Mouse (Mus musculus) cerebellum, adult 11-12 months (tissue): ENCODE data around the gene Ftl1-ps1.

Source experiments
- DNase-seq: peaks from one replicate; pipeline ENCODE4 v3.0.0; 2022

Gene Ftl1-ps1

GRCm38 (mm10) chr13:74399298-74399839 is at the start of gene Ftl1-ps1:
TSS of gene Ftl1-ps1 (plus strand) at chr13:74399694.
- DNase-seq, result no peak

- DNase-seq, result no peak
Measured at GRCm38 (mm10) chr13:74350435-74350906, 49.0 kb upstream of the Ftl1-ps1 start.

GRCm38 (mm10) chr13:74356491-74356890 is 43.0 kb upstream of the Ftl1-ps1 start:
- no peak for DNase-seq

- DNase-seq, result no peak
Measured at GRCm38 (mm10) chr13:74362218-74362617, 37.3 kb upstream of the Ftl1-ps1 start.

GRCm38 (mm10) chr13:74363176-74363858 is 36.2 kb upstream of the Ftl1-ps1 start:
- no peak for DNase-seq

GRCm38 (mm10) chr13:74363859-74364235 is 35.6 kb upstream of the Ftl1-ps1 start, which contains the start of gene Lrrc14b:
TSS of gene Lrrc14b (minus strand) at chr13:74364005.
- peak; percentile 36 for DNase-seq

GRCm38 (mm10) chr13:74381533-74382276 is 17.8 kb upstream of the Ftl1-ps1 start:
- no peak for DNase-seq

- DNase-seq, result no peak
Measured at GRCm38 (mm10) chr13:74382289-74382688, 17.2 kb upstream of the Ftl1-ps1 start.

- no peak for DNase-seq
Measured at GRCm38 (mm10) chr13:74389730-74390129, 9.8 kb upstream of the Ftl1-ps1 start.

- peak; percentile 69 for DNase-seq
Measured at GRCm38 (mm10) chr13:74390371-74390990, 9.0 kb upstream of the Ftl1-ps1 start, which contains the start of gene Zfp72. TSS of gene Zfp72 (minus strand) at chr13:74390836.

GRCm38 (mm10) chr13:74391156-74391555 is 8.3 kb upstream of the Ftl1-ps1 start:
- DNase-seq, result no peak

- no peak for DNase-seq
Measured at GRCm38 (mm10) chr13:74439895-74440294, 40.4 kb downstream of the Ftl1-ps1 start.
